Mouse (Mus musculus) myocyte (in vitro differentiated cells): ENCODE data around the gene Fkbp9. TPM values are rescaled to one million over a fixed set of nuclear protein-coding genes. Genes with fewer than 3 reads are reported as not detected.
"Not testable (repeated sequence)": the region's sequence is repeated elsewhere in the genome, so short reads cannot be mapped to it uniquely, and the experiment has no call there.

Source experiments
- H3K27me3 ChIP-seq: one replicate; pipeline ENCODE4 v1.6.1; 2011; ENCODE audit not compliant: control insufficient read depth, insufficient read depth, insufficient read length
- H3K36me3 ChIP-seq: one replicate; pipeline ENCODE4 v1.6.1; 2011; ENCODE audit not compliant: control insufficient read depth, insufficient read depth
- H3K4me2 ChIP-seq: one replicate; pipeline ENCODE4 v1.6.1; 2011; ENCODE audit warnings: low read depth, control low read depth
- H3K4me3 ChIP-seq: one replicate; pipeline ENCODE4 v1.5.1; 2011; ENCODE audit warnings: mild to moderate bottlenecking, control low read depth, moderate library complexity
- H3K79me2 ChIP-seq: one replicate; pipeline ENCODE4 v1.6.1; 2011; ENCODE audit not compliant: control insufficient read depth, insufficient read depth
- H3ac ChIP-seq: one replicate; pipeline ENCODE4 v1.6.1; 2011; ENCODE audit not compliant: control insufficient read depth, insufficient read length
- CEBPB ChIP-seq: IDR thresholded peaks from 2 replicates; pipeline ENCODE4 v1.6.1; 2011; ENCODE audit warnings: mild to moderate bottlenecking, moderate library complexity; ENCODE audit not compliant: poor library complexity, insufficient read depth, severe bottlenecking
- E2F4 ChIP-seq: IDR thresholded peaks from one replicate; pipeline ENCODE4 v1.6.1; 2011; ENCODE audit warnings: mild to moderate bottlenecking, control low read depth, moderate library complexity; ENCODE audit not compliant: insufficient read depth
- MAX ChIP-seq: IDR thresholded peaks from one replicate; pipeline ENCODE4 v1.6.1; 2011; ENCODE audit warnings: low read depth, mild to moderate bottlenecking, control low read depth
- MYOD1 ChIP-seq, 3 experiments: IDR thresholded peaks; one replicate each; pipeline ENCODE4 v1.6.1; 2011; ENCODE audit warnings: control low read depth in 2 of 3, low read depth in 2 of 3, mild to moderate bottlenecking in 2 of 3, moderate library complexity in 1 of 3; ENCODE audit not compliant: insufficient read length in 2 of 3, control insufficient read depth in 1 of 3
- MYOG ChIP-seq, 3 experiments: IDR thresholded peaks; one replicate each; pipeline ENCODE4 v1.6.1; 2011; ENCODE audit warnings: control low read depth in 2 of 3, low read depth in 2 of 3, mild to moderate bottlenecking in 2 of 3; ENCODE audit not compliant: insufficient read length in 2 of 3, control insufficient read depth in 1 of 3, insufficient read depth in 1 of 3
- POLR2A ChIP-seq: IDR thresholded peaks from one replicate; pipeline ENCODE4 v1.6.1; 2011; ENCODE audit warnings: low read depth, mild to moderate bottlenecking, control low read depth, moderate library complexity; ENCODE audit not compliant: insufficient read length
- POLR2AphosphoS2 ChIP-seq: IDR thresholded peaks from one replicate; pipeline ENCODE4 v1.6.1; 2011; ENCODE audit warnings: low read depth, control low read depth; ENCODE audit not compliant: insufficient read length
- REST ChIP-seq: IDR thresholded peaks from one replicate; pipeline ENCODE4 v1.6.1; 2011; ENCODE audit warnings: mild to moderate bottlenecking, control low read depth, moderate library complexity; ENCODE audit not compliant: insufficient read depth, insufficient read length
- SRF ChIP-seq: IDR thresholded peaks from one replicate; pipeline ENCODE4 v1.6.1; 2011; ENCODE audit warnings: low read depth; ENCODE audit not compliant: control insufficient read depth, insufficient read length
- TCF12 ChIP-seq: IDR thresholded peaks from one replicate; pipeline ENCODE4 v1.6.1; 2011; ENCODE audit warnings: mild to moderate bottlenecking, control low read depth; ENCODE audit not compliant: poor library complexity, insufficient read depth, severe bottlenecking
- TCF3 ChIP-seq: IDR thresholded peaks from one replicate; pipeline ENCODE4 v1.6.1; 2011; ENCODE audit warnings: low read depth, control low read depth; ENCODE audit not compliant: insufficient read length
- USF1 ChIP-seq: IDR thresholded peaks from one replicate; pipeline ENCODE4 v1.6.1; 2011; ENCODE audit warnings: low read depth, mild to moderate bottlenecking, control low read depth, moderate library complexity
- polyA plus RNA-seq: library from polyadenylated mRNA; unstranded; fragments of >200 nt; fragmentation: generic; extraction: Trizol; gene quantifications from one replicate; pipeline ENCODE4 v1.2.1, GENCODE M21; 2012; ENCODE audit warnings: missing spikeins

Gene Fkbp9
- polyA plus RNA-seq, 1 experiment, result 91.6 TPM

DNA sequence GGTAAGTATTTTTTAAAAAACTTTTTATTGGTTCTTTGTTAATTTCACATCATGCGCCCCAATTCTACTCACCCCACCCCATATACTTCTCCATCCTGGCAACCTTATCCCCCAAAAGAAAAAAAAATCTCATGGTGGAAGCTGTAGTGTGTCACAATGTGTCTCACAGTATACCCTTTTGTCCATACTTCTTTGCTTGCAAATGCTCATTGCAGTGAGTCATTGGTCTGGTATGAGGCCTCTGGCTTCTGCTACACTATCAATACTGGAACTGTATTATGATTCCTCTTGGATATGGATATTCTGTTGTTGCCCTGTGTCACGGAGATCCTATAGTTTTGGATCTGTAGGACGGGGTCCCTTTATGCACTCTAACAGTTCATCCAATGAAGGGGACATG is 17.1 kb downstream of the Fkbp9 start:
- Histone ChIP-seq H3K79me2 (no peaks in the 10 kb centered on the region), H3K36me3 (peaks cover 9% of the 10 kb centered on the region), H3ac (no peak overlapping the region), H3K27me3 (no peaks in the 10 kb centered on the region), H3K4me3 (no peak overlapping the region), H3K4me2 (no peak overlapping the region)
- TF ChIP-seq REST (no peak), POLR2A (no peak), USF1 (no peak), POLR2AphosphoS2 (no peak), TCF12 (no peak), MAX (no peak), CEBPB (no peak), E2F4 (no peak), TCF3 (no peak), MYOG (IDR thresholded peaks at IDR 0.05; ENCODE audit: control insufficient read depth in 1 of 3, insufficient read depth in 1 of 3, insufficient read length in 2 of 3, low read depth in 2 of 3) (no peak), SRF (no peak), MYOD1 (IDR thresholded peaks at IDR 0.05; ENCODE audit: control insufficient read depth in 1 of 3, insufficient read length in 2 of 3, low read depth in 2 of 3) (no peak)

DNA sequence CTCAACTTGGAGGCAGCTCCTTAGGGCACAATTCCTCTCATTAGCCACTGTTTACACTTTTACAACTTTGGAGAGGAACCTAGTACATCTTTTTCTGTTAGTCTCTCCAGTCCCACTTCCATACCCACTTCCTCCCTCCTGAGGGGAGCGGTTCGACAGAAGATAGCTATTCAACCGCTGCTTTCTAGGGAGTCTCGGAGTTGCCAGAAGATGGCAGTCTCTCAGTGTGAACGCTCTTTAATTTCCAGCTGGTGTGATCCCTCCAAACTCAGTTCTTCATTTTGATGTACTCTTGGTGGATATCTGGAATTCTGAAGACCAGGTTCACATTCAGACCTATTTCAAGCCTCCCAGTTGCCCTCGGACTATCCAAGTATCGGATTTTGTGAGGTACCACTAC is 18.5 kb downstream of the Fkbp9 start:
- Histone ChIP-seq H3K79me2 (no peaks in the 10 kb centered on the region), H3K4me3 (no peak overlapping the region), H3K36me3 (peaks cover 9% of the 10 kb centered on the region), H3K27me3 (no peaks in the 10 kb centered on the region), H3K4me2 (no peak overlapping the region), H3ac (no peak overlapping the region)
- TF ChIP-seq TCF3 (no peak), E2F4 (no peak), MYOD1 (IDR thresholded peaks at IDR 0.05; ENCODE audit: control insufficient read depth in 1 of 3, insufficient read length in 2 of 3, low read depth in 2 of 3) (no peak), SRF (no peak), POLR2AphosphoS2 (no peak), MAX (no peak), USF1 (no peak), POLR2A (no peak), MYOG (IDR thresholded peaks at IDR 0.05; ENCODE audit: control insufficient read depth in 1 of 3, insufficient read depth in 1 of 3, insufficient read length in 2 of 3, low read depth in 2 of 3) (no peak)

- peaks cover 9% of the 10 kb centered on the region for H3K36me3 ChIP-seq
- TF ChIP-seq TCF12 (no peak), CEBPB (no peak), REST (no peak), TCF3 (no peak), MYOG (IDR thresholded peaks at IDR 0.05; ENCODE audit: control insufficient read depth in 1 of 3, insufficient read depth in 1 of 3, insufficient read length in 2 of 3, low read depth in 2 of 3) (no peak)
- H3K4me2 ChIP-seq, result no peak overlapping the region
Observed at GRCm38 (mm10) chr6:56854803-56855202, 22.9 kb downstream of the Fkbp9 start.

GRCm38 (mm10) chr6:56856748-56857147 is 24.9 kb downstream of the Fkbp9 start:
- no peaks in the 10 kb centered on the region for H3K79me2 ChIP-seq
- TF ChIP-seq REST (no peak), CEBPB (no peak), POLR2A (no peak), TCF3 (no peak), MAX (no peak), USF1 (no peak), SRF (no peak), E2F4 (no peak)
- H3K36me3 ChIP-seq, result no peaks in the 10 kb centered on the region
- no peak overlapping the region for H3K4me2 ChIP-seq
- no peak overlapping the region for H3ac ChIP-seq
- H3K27me3 ChIP-seq, result no peaks in the 10 kb centered on the region
- no peak overlapping the region for H3K4me3 ChIP-seq

More at GRCm38 (mm10) chr6:56854803-56855202, 22.9 kb downstream of the Fkbp9 start:
- H3K79me2 ChIP-seq, result no peaks in the 10 kb centered on the region
- no peaks in the 10 kb centered on the region for H3K27me3 ChIP-seq
- no peak overlapping the region for H3ac ChIP-seq
- no peak overlapping the region for H3K4me3 ChIP-seq

- Histone ChIP-seq H3K4me3 (no peak overlapping the region), H3K36me3 (no peaks in the 10 kb centered on the region), H3K27me3 (no peaks in the 10 kb centered on the region), H3ac (no peak overlapping the region), H3K4me2 (no peak overlapping the region), H3K79me2 (no peaks in the 10 kb centered on the region)
- TF ChIP-seq REST (no peak), USF1 (no peak), MYOD1 (IDR thresholded peaks at IDR 0.05; ENCODE audit: control insufficient read depth in 1 of 3, insufficient read length in 2 of 3, low read depth in 2 of 3) (no peak), MYOG (IDR thresholded peaks at IDR 0.05; ENCODE audit: control insufficient read depth in 1 of 3, insufficient read depth in 1 of 3, insufficient read length in 2 of 3, low read depth in 2 of 3) (no peak), MAX (no peak), CEBPB (no peak), TCF12 (no peak), POLR2AphosphoS2 (no peak), SRF (no peak), E2F4 (no peak)
Observed at GRCm38 (mm10) chr6:56860205-56860848, 28.5 kb downstream of the Fkbp9 start.

GRCm38 (mm10) chr6:56866899-56867298 is 35.0 kb downstream of the Fkbp9 start:
- H3K4me3 ChIP-seq, H3K36me3 ChIP-seq, H3K79me2 ChIP-seq, H3ac ChIP-seq, H3K4me2 ChIP-seq, H3K27me3 ChIP-seq: not testable (repeated sequence)
